Mouse (Mus musculus) limb, embryonic 14.5 days (tissue): ENCODE measurements at regions not wholly inside any gene's neighbourhood (a gene's known extent, or its start where the extent isn't known, plus 50 kb on each side); places are given as distances from the start of the nearest gene placed in this dataset.

Experiments used
- ATAC-seq: fragments of 200-750 bp; cut with Nextera tagmentation; 2 replicates; pipeline ENCODE4 v1.8.0; 2017; ENCODE audit warnings: low read depth, moderate number of reproducible peaks, moderate TSS enrichment; ENCODE audit not compliant: low FRiP score
- DNase-seq: peaks from one replicate; pipeline ENCODE4 v3.0.0-alpha.2; 2015; ENCODE audit warnings: low spot score
- H3K27ac ChIP-seq: fragments of 300-500 bp; sonication (generic); replicated peaks from 2 replicates; pipeline ENCODE4 v1.5.1; 2014; ENCODE audit warnings: low read depth, mild to moderate bottlenecking, low read length, moderate library complexity, mixed read lengths
- H3K27me3 ChIP-seq: fragments of 300-500 bp; sonication (generic); 2 replicates; pipeline ENCODE4 v1.6.1; 2014; ENCODE audit warnings: low read length, mixed read lengths; ENCODE audit not compliant: control insufficient read depth, insufficient read depth
- H3K36me3 ChIP-seq: fragments of 300-500 bp; sonication (generic); 2 replicates; pipeline ENCODE4 v1.6.1; 2014; ENCODE audit warnings: mild to moderate bottlenecking, low read length, moderate library complexity, mixed read lengths; ENCODE audit not compliant: control insufficient read depth, insufficient read depth
- H3K4me1 ChIP-seq: fragments of 300-500 bp; sonication (generic); 2 replicates; pipeline ENCODE4 v1.6.1; 2014; ENCODE audit warnings: antibody characterized with exemption, low read length, mixed read lengths; ENCODE audit not compliant: control insufficient read depth, insufficient read depth
- H3K4me2 ChIP-seq: fragments of 300-500 bp; sonication (generic); replicated peaks from 2 replicates; pipeline ENCODE4 v1.6.1; 2014; ENCODE audit warnings: low read depth, mild to moderate bottlenecking, low read length, moderate library complexity; ENCODE audit not compliant: severe bottlenecking
- H3K4me3 ChIP-seq: fragments of 300-500 bp; sonication (generic); replicated peaks from 2 replicates; pipeline ENCODE4 v1.5.1; 2014; ENCODE audit warnings: low read length
- H3K9ac ChIP-seq: fragments of 300-500 bp; sonication (generic); 2 replicates; pipeline ENCODE4 v1.6.1; 2014; ENCODE audit warnings: mild to moderate bottlenecking, low read depth, low read length, moderate library complexity; ENCODE audit not compliant: severe bottlenecking
- H3K9me3 ChIP-seq: fragments of 300-500 bp; sonication (generic); 2 replicates; pipeline ENCODE4 v1.6.1; 2016; ENCODE audit warnings: low read length; ENCODE audit not compliant: control insufficient read depth
- POLR2A ChIP-seq: fragments of 200-500 bp; IDR thresholded peaks from 2 replicates; pipeline ENCODE4 v1.8.0; 2012; ENCODE audit warnings: inconsistent platforms, mild to moderate bottlenecking, moderate library complexity, borderline replicate concordance; ENCODE audit not compliant: insufficient read depth, insufficient read length; ENCODE audit errors: extremely low read depth
- WGBS: fragments of 180-500 bp; shearing (Covaris S2); extraction: QIAGEN DNeasy Blood & Tissue Kit; methylation state at CpG from one replicate; pipeline ENCODE4 v1.1.7; 2014; 5-methylcytosine and 5-hydroxymethylcytosine counted together

- no peaks in the 10 kb centered on the region for H3K9me3 ChIP-seq
- DNase-seq: no peak
- TF ChIP-seq POLR2A: no peak
- no peaks in the 10 kb centered on the region for H3K36me3 ChIP-seq
- no peak; the same call in 1 of the 2 replicates for ATAC-seq
- H3K27me3 ChIP-seq: no peaks in the 10 kb centered on the region
- H3K27ac ChIP-seq: no peak overlapping the region
- H3K4me2 ChIP-seq: no peak overlapping the region
- no peak overlapping the region for H3K4me3 ChIP-seq
- H3K4me1 ChIP-seq: no peaks in the 10 kb centered on the region; the same call in 1 of the 2 replicates
- H3K9ac ChIP-seq: no peak overlapping the region
- WGBS: 63% methylated on average over 3 of the region's 3 CpGs
Observed at GRCm38 (mm10) chr16:13487659-13488058, 180.3 kb downstream of the Parn start.

GRCm38 (mm10) chr16:13486571-13486970 lies 181.4 kb downstream of the Parn start:
- no peak for ATAC-seq
- H3K27me3 ChIP-seq: no peaks in the 10 kb centered on the region
- no peaks in the 10 kb centered on the region for H3K36me3 ChIP-seq
- no peak for DNase-seq
- no peak overlapping the region for H3K9ac ChIP-seq
- no peak overlapping the region for H3K4me3 ChIP-seq
- WGBS: 83% methylated on average over 2 of the region's 2 CpGs
- H3K4me1 ChIP-seq: no peaks in the 10 kb centered on the region
- H3K4me2 ChIP-seq: no peak overlapping the region
- H3K9me3 ChIP-seq: no peaks in the 10 kb centered on the region
- no peak for TF ChIP-seq POLR2A
- H3K27ac ChIP-seq: no peak overlapping the region

- DNase-seq (no peak), ATAC-seq (no peak)
- no peaks in the 10 kb centered on the region for H3K4me1 ChIP-seq
- no peaks in the 10 kb centered on the region for H3K36me3 ChIP-seq
- 73% methylated on average over 3 of the region's 3 CpGs for WGBS
- H3K27ac ChIP-seq: no peak overlapping the region
- H3K4me3 ChIP-seq: no peak overlapping the region
- no peak overlapping the region for H3K4me2 ChIP-seq
- no peaks in the 10 kb centered on the region for H3K27me3 ChIP-seq
- no peak overlapping the region for H3K9ac ChIP-seq
- no peak for TF ChIP-seq POLR2A
- no peaks in the 10 kb centered on the region for H3K9me3 ChIP-seq
Observed at GRCm38 (mm10) chr16:13480221-13480620, 187.7 kb downstream of the Parn start.

GRCm38 (mm10) chr16:13476653-13477052 lies 191.3 kb downstream of the Parn start:
- Histone ChIP-seq H3K9ac (no peak overlapping the region), H3K27ac (no peak overlapping the region), H3K27me3 (no peaks in the 10 kb centered on the region), H3K9me3 (no peaks in the 10 kb centered on the region), H3K4me3 (no peak overlapping the region), H3K36me3 (no peaks in the 10 kb centered on the region), H3K4me2 (no peak overlapping the region), H3K4me1 (no peaks in the 10 kb centered on the region)
- TF ChIP-seq POLR2A: no peak
- ATAC-seq: no peak
- DNase-seq: no peak
- WGBS: 83% methylated on average over 3 of the region's 3 CpGs

- TF ChIP-seq POLR2A: no peak
- Histone ChIP-seq H3K9ac (no peak overlapping the region), H3K36me3 (no peaks in the 10 kb centered on the region), H3K27me3 (no peaks in the 10 kb centered on the region), H3K4me2 (no peak overlapping the region), H3K9me3 (no peaks in the 10 kb centered on the region), H3K27ac (no peak overlapping the region), H3K4me3 (no peak overlapping the region), H3K4me1 (no peaks in the 10 kb centered on the region)
- DNase-seq: no peak
- 82% methylated on average over 3 of the region's 3 CpGs for WGBS
- ATAC-seq: no peak
Observed at GRCm38 (mm10) chr16:13474956-13475355, 193.0 kb downstream of the Parn start.

GRCm38 (mm10) chr16:13474274-13474673 lies 193.7 kb downstream of the Parn start:
- Histone ChIP-seq H3K27ac (no peak overlapping the region), H3K9me3 (no peaks in the 10 kb centered on the region), H3K9ac (no peak overlapping the region), H3K4me3 (no peak overlapping the region), H3K4me1 (no peaks in the 10 kb centered on the region), H3K27me3 (no peaks in the 10 kb centered on the region), H3K4me2 (no peak overlapping the region), H3K36me3 (no peaks in the 10 kb centered on the region)
- 78% methylated on average over 3 of the region's 3 CpGs for WGBS
- TF ChIP-seq POLR2A: no peak
- DNase-seq (no peak), ATAC-seq (no peak)
